Mouse (Mus musculus) lung, postnatal 14 days (tissue): Measurements from ENCODE around the gene Igf2bp3.
"Not testable (repeated sequence)": the region's sequence is repeated elsewhere in the genome, so short reads cannot be mapped to it uniquely, and the experiment has no call there.

Source experiments
- DNase-seq: peaks from one replicate; pipeline ENCODE4 v3.0.0; 2021

Gene Igf2bp3

GRCm38 (mm10) chr6:49214928-49215747 is at the start of gene Igf2bp3:
Gene Igf2bp3, minus strand, starts transcription at chr6:49214957.
- DNase-seq: peak; percentile 67

- DNase-seq: not testable (repeated sequence)
Measured at GRCm38 (mm10) chr6:49264446-49264845, 49.7 kb upstream of the Igf2bp3 start.

- DNase-seq: peak; percentile 98
Measured at GRCm38 (mm10) chr6:49263847-49264243, 49.1 kb upstream of the Igf2bp3 start, which contains the start of gene Tra2a. Gene Tra2a, minus strand, starts transcription at chr6:49264033.

- peak; percentile 72 for DNase-seq
Measured at GRCm38 (mm10) chr6:49263081-49263846, 48.5 kb upstream of the Igf2bp3 start.

GRCm38 (mm10) chr6:49262421-49262820 is 47.7 kb upstream of the Igf2bp3 start:
- peak; percentile 19 for DNase-seq

- DNase-seq: no peak
Measured at GRCm38 (mm10) chr6:49259711-49260110, 45.0 kb upstream of the Igf2bp3 start.

GRCm38 (mm10) chr6:49257880-49258279 is 43.1 kb upstream of the Igf2bp3 start:
- no peak for DNase-seq

- DNase-seq: no peak
Measured at GRCm38 (mm10) chr6:49252207-49252606, 37.5 kb upstream of the Igf2bp3 start.

- DNase-seq: no peak
Measured at GRCm38 (mm10) chr6:49251199-49251598, 36.4 kb upstream of the Igf2bp3 start.

- no peak for DNase-seq
Measured at GRCm38 (mm10) chr6:49247246-49247645, 32.5 kb upstream of the Igf2bp3 start.

- no peak for DNase-seq
Measured at GRCm38 (mm10) chr6:49242331-49242730, 27.6 kb upstream of the Igf2bp3 start.

- DNase-seq: no peak
Measured at GRCm38 (mm10) chr6:49241562-49241961, 26.8 kb upstream of the Igf2bp3 start.

GRCm38 (mm10) chr6:49236331-49236730 is 21.6 kb upstream of the Igf2bp3 start:
- peak; percentile 100 for DNase-seq

- no peak for DNase-seq
Measured at GRCm38 (mm10) chr6:49233356-49233755, 18.6 kb upstream of the Igf2bp3 start.

GRCm38 (mm10) chr6:49228126-49228679 is 13.4 kb upstream of the Igf2bp3 start:
- DNase-seq: peak; percentile 58

- DNase-seq: peak; percentile 37
Measured at GRCm38 (mm10) chr6:49227184-49227735, 12.5 kb upstream of the Igf2bp3 start.

GRCm38 (mm10) chr6:49225728-49226123 is 11.0 kb upstream of the Igf2bp3 start:
- DNase-seq: no peak

- no peak for DNase-seq
Measured at GRCm38 (mm10) chr6:49224923-49225727, 10.4 kb upstream of the Igf2bp3 start.

GRCm38 (mm10) chr6:49221906-49222305 is 7.1 kb upstream of the Igf2bp3 start:
- DNase-seq: no peak

- no peak for DNase-seq
Measured at GRCm38 (mm10) chr6:49219920-49220604, 5.3 kb upstream of the Igf2bp3 start.

GRCm38 (mm10) chr6:49219001-49219560 is 4.3 kb upstream of the Igf2bp3 start:
- no peak for DNase-seq
